Mouse (Mus musculus): ENCODE measurements around the gene Cldn19. TPM values are rescaled to one million over a fixed set of nuclear protein-coding genes. Genes with fewer than 3 reads are reported as not detected.

Gene Cldn19
- not detected for total RNA-seq (2023)

DNA sequence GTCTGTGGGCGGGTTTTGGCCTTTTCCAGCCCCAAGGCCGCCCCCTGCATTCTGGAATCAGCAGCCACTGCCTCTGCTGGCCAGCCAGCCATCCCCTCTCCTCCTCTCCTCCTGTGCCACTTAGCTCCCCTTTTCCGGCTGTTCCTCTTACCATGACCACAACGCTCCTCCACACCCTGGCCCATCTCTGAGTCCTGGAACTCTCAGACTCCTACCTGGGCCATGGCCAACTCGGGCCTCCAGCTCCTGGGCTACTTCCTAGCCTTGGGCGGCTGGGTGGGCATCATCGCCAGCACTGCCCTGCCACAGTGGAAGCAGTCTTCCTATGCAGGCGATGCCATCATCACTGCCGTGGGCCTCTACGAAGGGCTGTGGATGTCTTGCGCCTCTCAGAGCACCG lies at the start of gene Cldn19:
Cldn19 (plus strand) TSS at position 64 of the 400 bp plus-strand sequence.

GRCm38 (mm10) chr4:119218169-119218568 lies 37.0 kb upstream of the Cldn19 start, which contains the start of gene Tmem269:
Gene Tmem269, minus strand, starts transcription at chr4:119218217.

DNA sequence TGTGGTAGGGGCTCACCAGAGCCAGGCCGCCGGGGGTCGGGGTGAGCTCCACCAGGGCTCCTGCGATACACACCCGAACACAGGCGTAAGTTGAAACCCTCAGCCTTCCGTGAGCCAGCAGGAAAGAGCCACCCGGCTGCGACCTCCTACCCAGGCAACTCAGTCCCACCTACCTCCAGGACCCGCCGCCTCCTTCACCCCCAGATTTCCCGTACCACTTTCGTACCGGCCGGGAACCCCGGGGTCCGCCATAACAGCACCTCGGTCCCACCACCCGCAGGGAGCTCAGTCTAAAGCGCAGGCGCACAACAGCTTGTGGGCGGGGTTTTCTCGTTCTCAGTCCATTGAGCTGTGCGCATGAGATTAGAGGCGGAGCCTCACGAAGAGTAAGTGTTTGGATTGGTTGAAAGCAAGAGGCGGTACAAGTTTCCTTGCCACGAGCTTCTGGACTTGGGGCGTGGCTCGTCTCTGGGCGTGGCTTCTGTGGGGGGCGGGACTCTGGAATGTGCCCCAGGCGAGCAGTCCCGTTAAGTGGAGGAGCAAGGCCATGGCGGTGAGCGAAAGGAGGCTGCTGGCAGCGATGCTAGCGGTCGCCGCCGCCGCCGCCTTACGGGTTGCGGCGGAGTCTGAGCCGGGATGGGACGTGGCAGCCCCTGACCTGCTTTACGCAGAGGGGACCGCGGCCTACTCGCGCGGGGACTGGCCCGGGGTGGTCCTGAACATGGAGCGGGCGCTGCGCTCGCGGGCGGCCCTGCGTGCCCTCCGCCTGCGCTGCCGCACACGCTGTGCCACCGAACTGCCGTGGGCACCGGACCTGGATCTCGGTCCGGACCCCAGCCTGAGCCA lies 22.6 kb upstream of the Cldn19 start, which contains the start of the genes AU022252 and P3h1:
AU022252 (minus strand) TSS at position 303 of the 846 bp plus-strand sequence.
P3h1 (plus strand) TSS at position 506 of the 846 bp plus-strand sequence.

DNA sequence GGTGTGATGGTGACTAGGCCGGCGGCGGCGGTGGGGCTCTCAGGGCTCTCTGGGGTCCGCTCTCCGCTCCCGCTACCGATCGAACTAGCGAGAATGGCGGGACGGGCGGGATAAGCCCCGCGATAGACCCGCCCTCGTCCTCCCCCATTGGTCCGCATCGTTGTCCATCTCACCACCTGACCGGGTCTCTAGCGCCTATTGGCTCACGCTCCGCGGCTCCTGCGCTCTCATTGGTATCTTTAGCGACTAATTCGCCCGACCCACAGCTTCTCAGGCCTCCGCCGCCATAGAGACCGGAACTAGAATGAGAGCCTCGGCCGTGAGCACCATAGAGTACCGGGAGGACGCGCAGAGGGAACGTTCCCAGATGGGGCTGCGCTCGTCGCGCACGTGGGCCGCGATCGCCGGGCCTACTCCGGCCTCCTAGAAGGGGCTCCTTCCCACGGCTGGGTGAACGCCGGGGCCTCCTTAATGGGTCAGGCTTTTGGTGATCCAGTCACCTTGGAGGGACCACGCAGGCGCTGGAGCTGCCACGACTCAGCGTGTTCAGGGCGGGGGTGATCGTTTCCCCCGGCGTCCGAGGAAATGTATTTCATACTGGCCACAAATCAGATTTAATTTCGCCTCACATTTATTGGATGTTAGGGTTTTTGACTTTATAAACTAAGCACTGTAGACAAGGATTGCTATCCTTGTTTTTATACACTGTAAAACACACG lies 39.4 kb downstream of the Cldn19 start, which contains the start of gene Ybx1:
Ybx1 (minus strand) TSS at position 190 of the 719 bp plus-strand sequence.

Other genes starting within 250 kb of the Cldn19 start
- gene Slc2a1, start 146.7 kb upstream of the Cldn19 start, total RNA-seq (2023), result 10 to 100 TPM; 21.9 to 22.1 TPM
- 1 to 10 TPM; 6.4 to 8.5 TPM for gene Zfp691, start 81.2 kb upstream of the Cldn19 start, total RNA-seq (2023)
- gene Ermap, start 65.4 kb upstream of the Cldn19 start, total RNA-seq (2023), result under 1 TPM; 0.18 to 0.55 TPM
- 10 to 100 TPM; 11.4 to 15.5 TPM for gene Svbp, start 60.1 kb upstream of the Cldn19 start, total RNA-seq (2023)
- gene Tmem269, start 37.2 kb upstream of the Cldn19 start, total RNA-seq (2023), result under 1 TPM in 1 of 2 experiments, not detected in 1; 0.34 TPM
- 1 to 10 TPM; 5.2 to 7.4 TPM for gene AU022252, start 22.7 kb upstream of the Cldn19 start, total RNA-seq (2023)
- gene P3h1, start 22.5 kb upstream of the Cldn19 start, total RNA-seq (2023), result 1 to 10 TPM; 3.5 to 4.1 TPM
- 100 to 1,000 TPM; 400 to 434 TPM for gene Ybx1, start 39.2 kb downstream of the Cldn19 start, total RNA-seq (2023)
- gene Ppih, start 65.1 kb downstream of the Cldn19 start, total RNA-seq (2023), result 10 to 100 TPM; 14.7 to 19.5 TPM
- gene Ccdc30, start 160.1 kb downstream of the Cldn19 start, total RNA-seq (2023), result not detected
- 1 to 10 TPM; 2.7 to 4.2 TPM for gene Ppcs, start 167.0 kb downstream of the Cldn19 start, total RNA-seq (2023)
- gene Zmynd12, start 167.4 kb downstream of the Cldn19 start, total RNA-seq (2023), result not detected
- gene Rimkla, start 237.2 kb downstream of the Cldn19 start, total RNA-seq (2023), result not detected